ENCODE assay signal across 13 mouse cellular contexts in the genomic region with DNA sequence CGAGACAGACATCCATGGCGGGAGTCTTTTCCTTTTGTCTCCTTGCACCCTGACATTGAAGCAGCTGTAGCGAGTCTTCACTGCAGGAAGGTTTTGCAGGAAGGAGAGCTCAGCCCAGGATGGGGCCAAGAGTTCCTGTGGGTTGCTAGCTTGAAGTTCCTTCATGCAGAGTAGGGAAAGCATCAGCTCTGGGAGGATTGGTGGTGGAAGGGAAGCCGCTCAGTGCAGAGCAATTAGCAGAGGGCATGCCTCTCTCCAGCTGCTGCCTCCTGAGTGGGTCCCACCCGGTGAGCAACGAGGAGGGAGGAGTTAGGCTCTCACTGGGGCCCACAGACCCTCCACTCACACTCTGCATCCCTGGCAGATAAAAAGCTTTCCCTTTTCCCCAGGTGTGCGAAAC.
DNase-seq lines count a peak whose midpoint lies in the region; ATAC-seq and TF ChIP-seq lines count a peak whose summit lies in the region.
"Had no signal": no experiment of that assay in that cellular context is flagged by ENCODE, and none has a peak within 500 bp of the region (broad histone marks: within the 10 kb centered on the region; RNA-seq: fewer than 3 reads in every experiment).

No protein-coding gene starts in this region.

- no peaks in the 10 kb centered on the region for H3K36me3 ChIP-seq in lung, embryonic 14.5 days (ENCODE audit: insufficient read depth)
- H3K36me3 ChIP-seq in embryonic facial prominence, embryonic 10.5 days (replicated peaks), result no peaks in the 10 kb centered on the region
- no peaks in the 10 kb centered on the region for H3K36me3 ChIP-seq in forebrain, embryonic 16.5 days (ENCODE audit: control insufficient read depth, insufficient read depth)
- H3K36me3 ChIP-seq in midbrain, embryonic 16.5 days (ENCODE audit: control insufficient read depth, insufficient read depth, low read length), result no peaks in the 10 kb centered on the region
- H3K36me3 ChIP-seq in intestine, embryonic 15.5 days, result no peaks in the 10 kb centered on the region

- no peak overlapping the region for H3K9ac ChIP-seq in lung, embryonic 14.5 days
- H3K9ac ChIP-seq in forebrain, embryonic 16.5 days (replicated peaks; ENCODE audit: low read depth, low read length), result no peak overlapping the region
- H3K9ac ChIP-seq in midbrain, embryonic 16.5 days (ENCODE audit: low read depth, low read length), result no peak overlapping the region
- no peak overlapping the region for H3K9ac ChIP-seq in intestine, embryonic 15.5 days

- no peaks in the 10 kb centered on the region for H3K27me3 ChIP-seq in lung, embryonic 14.5 days (ENCODE audit: insufficient read depth, low read length)
- 0 out of 2 replicates have a peak, but pooled peaks cover 3% of the 10 kb centered on the region for H3K27me3 ChIP-seq in embryonic facial prominence, embryonic 10.5 days (replicated peaks; ENCODE audit: low read depth, poor library complexity, severe bottlenecking)
- H3K27me3 ChIP-seq in forebrain, embryonic 16.5 days (replicated peaks; ENCODE audit: control insufficient read depth, insufficient read depth, low read length), result no peaks in the 10 kb centered on the region
- no peaks in the 10 kb centered on the region; the same call in 1 of the 2 replicates for H3K27me3 ChIP-seq in midbrain, embryonic 16.5 days (ENCODE audit: control insufficient read depth, insufficient read depth, low read depth, low read length)
- no peaks in the 10 kb centered on the region for H3K27me3 ChIP-seq in intestine, embryonic 15.5 days (replicated peaks)
- H3K27me3 ChIP-seq: CH12.LX had no signal

- no peak overlapping the region for H3K27ac ChIP-seq in lung, embryonic 14.5 days (ENCODE audit: low read depth)
- H3K27ac ChIP-seq in embryonic facial prominence, embryonic 10.5 days (replicated peaks), result peak overlapping the region; percentile 55
- H3K27ac ChIP-seq in forebrain, embryonic 16.5 days (ENCODE audit: low read length), result peak overlapping the region; percentile 24; the same call in 1 of the 2 replicates
- no peak overlapping the region for H3K27ac ChIP-seq in midbrain, embryonic 16.5 days (ENCODE audit: low read length)
- H3K27ac ChIP-seq in intestine, embryonic 15.5 days, result no peak overlapping the region

- H3K9me3 ChIP-seq in lung, embryonic 14.5 days (ENCODE audit: low read depth, low read length), result no peaks in the 10 kb centered on the region
- no peaks in the 10 kb centered on the region for H3K9me3 ChIP-seq in embryonic facial prominence, embryonic 10.5 days
- H3K9me3 ChIP-seq in forebrain, embryonic 16.5 days (ENCODE audit: control insufficient read depth, low read length), result no peaks in the 10 kb centered on the region
- no peaks in the 10 kb centered on the region for H3K9me3 ChIP-seq in midbrain, embryonic 16.5 days (replicated peaks; ENCODE audit: control insufficient read depth, low read length, poor library complexity, severe bottlenecking)
- H3K9me3 ChIP-seq in intestine, embryonic 15.5 days, result no peaks in the 10 kb centered on the region

- no peak for ATAC-seq in lung, embryonic 14.5 days (ENCODE audit: insufficient read depth)
- peak; percentile 47; the same call in 1 of the 2 replicates for ATAC-seq in forebrain, embryonic 16.5 days
- 0 out of 2 replicates have a peak, but pooled peaks have one; percentile 32 for ATAC-seq in midbrain, embryonic 16.5 days
- no peak for ATAC-seq in intestine, embryonic 15.5 days

- no peaks in the 10 kb centered on the region for H3K4me1 ChIP-seq in lung, embryonic 14.5 days (ENCODE audit: insufficient read depth)
- peaks cover 40% of the 10 kb centered on the region for H3K4me1 ChIP-seq in embryonic facial prominence, embryonic 10.5 days
- H3K4me1 ChIP-seq in forebrain, embryonic 16.5 days (replicated peaks; ENCODE audit: control insufficient read depth, insufficient read depth, low read length), result peaks cover 16% of the 10 kb centered on the region
- no peaks in the 10 kb centered on the region for H3K4me1 ChIP-seq in midbrain, embryonic 16.5 days (ENCODE audit: control insufficient read depth, insufficient read depth, low read length)
- peaks cover 4% of the 10 kb centered on the region; the same call in 1 of the 2 replicates for H3K4me1 ChIP-seq in intestine, embryonic 15.5 days (replicated peaks)

- no peak overlapping the region for H3K4me2 ChIP-seq in lung, embryonic 14.5 days
- no peak overlapping the region for H3K4me2 ChIP-seq in forebrain, embryonic 16.5 days (ENCODE audit: low read length)
- no peak overlapping the region for H3K4me2 ChIP-seq in midbrain, embryonic 16.5 days (ENCODE audit: low read length)
- no peak overlapping the region for H3K4me2 ChIP-seq in intestine, embryonic 15.5 days (replicated peaks)

- H3K4me3 ChIP-seq in lung, embryonic 14.5 days (ENCODE audit: low read depth, low read length), result no peak overlapping the region
- no peak overlapping the region for H3K4me3 ChIP-seq in embryonic facial prominence, embryonic 10.5 days
- no peak overlapping the region for H3K4me3 ChIP-seq in forebrain, embryonic 16.5 days (replicated peaks; ENCODE audit: low read length)
- no peak overlapping the region for H3K4me3 ChIP-seq in midbrain, embryonic 16.5 days (ENCODE audit: low read depth, low read length)
- no peak overlapping the region for H3K4me3 ChIP-seq in intestine, embryonic 15.5 days (replicated peaks)

- DNase-seq in lung, embryonic 14.5 days, result peak; percentile 11
- DNase-seq in lung, postnatal 10 days, result no peak
- peak; percentile 30 for DNase-seq in embryonic facial prominence, embryonic 10.5 days (ENCODE audit: low spot score)
- no peak for DNase-seq in kidney, adult 9 months
- no peak for DNase-seq in ovary, postnatal 10 days (ENCODE audit: low spot score)
- DNase-seq: cerebellum, adult 2 months; heart, postnatal 36 days; kidney, postnatal 25 days; right cerebral cortex, postnatal 4 days had no signal

- TF ChIP-seq CTCF in lung, embryonic 14.5 days (IDR thresholded peaks at IDR 0.05; ENCODE audit: low read depth), result no peak

- WGBS in lung, embryonic 14.5 days, result 33% methylated on average over 7 of the region's 7 CpGs
- 38% methylated on average over 7 of the region's 7 CpGs for WGBS in embryonic facial prominence, embryonic 10.5 days
- 21% methylated on average over 7 of the region's 7 CpGs for WGBS in forebrain, embryonic 16.5 days
- 31% methylated on average over 7 of the region's 7 CpGs for WGBS in midbrain, embryonic 16.5 days
- WGBS in intestine, embryonic 15.5 days, result 30% methylated on average over 7 of the region's 7 CpGs

Comparison
In these comparisons a context has a peak if more than half of its experiments do, and no peak if none do; other contexts are left out.
1. DNase-seq: peak in lung, embryonic 14.5 days (single experiment) and embryonic facial prominence, embryonic 10.5 days (single experiment); none in lung, postnatal 10 days (single experiment), kidney, adult 9 months (single experiment) and ovary, postnatal 10 days (single experiment).
2. ATAC-seq: peak in forebrain, embryonic 16.5 days (single experiment) and midbrain, embryonic 16.5 days (single experiment); none in lung, embryonic 14.5 days (single experiment) and intestine, embryonic 15.5 days (single experiment).
3. H3K27ac ChIP-seq: peak in embryonic facial prominence, embryonic 10.5 days (single experiment) and forebrain, embryonic 16.5 days (single experiment); none in lung, embryonic 14.5 days (single experiment), midbrain, embryonic 16.5 days (single experiment) and intestine, embryonic 15.5 days (single experiment).